Mouse (Mus musculus) bone marrow macrophage, adult 2 months (primary cell): ENCODE measurements around the gene Tex14. TPM values are rescaled to one million over a fixed set of nuclear protein-coding genes. Genes with fewer than 3 reads are reported as not detected.
A peak's percentile ranks its signal among the peaks of the same experiment; 100 is the strongest.

Experiments used
- H3K27ac ChIP-seq: 2 replicates; pipeline ENCODE4 v1.5.1; 2012; ENCODE audit warnings: low read depth, low read length; ENCODE audit not compliant: insufficient read depth
- H3K4me1 ChIP-seq: 2 replicates; pipeline ENCODE4 v1.6.1; 2012; ENCODE audit warnings: low read length; ENCODE audit not compliant: control insufficient read depth, insufficient read depth
- H3K4me3 ChIP-seq: 2 replicates; pipeline ENCODE4 v1.5.1; 2012; ENCODE audit warnings: mild to moderate bottlenecking, low read length, moderate library complexity; ENCODE audit not compliant: insufficient read depth
- CTCF ChIP-seq: IDR thresholded peaks from 2 replicates; pipeline ENCODE4 v1.5.1; 2012; ENCODE audit warnings: low read depth, mild to moderate bottlenecking, low read length, moderate library complexity
- POLR2A ChIP-seq: IDR thresholded peaks from 2 replicates; pipeline ENCODE4 v1.6.1; 2012; ENCODE audit warnings: mild to moderate bottlenecking, low read depth, low read length, borderline replicate concordance
- polyA plus RNA-seq: library from polyadenylated mRNA; stranded (reverse); fragments of >200 nt; gene quantifications from 2 replicates; pipeline ENCODE4 v1.2.4, GENCODE M21; 2012; ENCODE audit not compliant: missing spikeins, insufficient read depth, insufficient read length

The Tex14 gene
- polyA plus RNA-seq, 1 experiment = not detected

DNA sequence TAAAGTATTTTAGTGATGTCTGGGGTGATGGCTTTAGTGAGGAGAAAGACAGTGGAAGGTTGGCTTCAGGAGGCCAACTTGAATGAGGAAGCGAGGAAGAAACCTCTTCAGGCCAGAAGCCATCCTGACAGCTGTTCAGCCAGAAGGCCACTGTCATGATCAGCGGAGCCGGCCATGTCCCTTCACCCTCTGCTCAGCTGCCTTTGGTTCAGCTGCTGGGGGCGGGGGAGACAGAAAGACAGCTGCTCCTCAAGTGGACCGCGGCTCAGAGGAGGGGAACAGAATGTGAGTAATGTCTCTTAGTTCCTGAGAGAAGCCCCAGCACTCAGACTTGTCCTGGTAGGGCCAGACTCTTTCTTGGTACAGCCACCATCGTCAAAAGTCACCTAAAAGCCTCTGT is 168.9 kb downstream of the Tex14 start:
- H3K4me1 ChIP-seq = peaks cover 6% of the 10 kb centered on the region
- no peak overlapping the region for H3K27ac ChIP-seq
- H3K4me3 ChIP-seq = no peak overlapping the region
- TF ChIP-seq CTCF (no peak), POLR2A (no peak)

DNA sequence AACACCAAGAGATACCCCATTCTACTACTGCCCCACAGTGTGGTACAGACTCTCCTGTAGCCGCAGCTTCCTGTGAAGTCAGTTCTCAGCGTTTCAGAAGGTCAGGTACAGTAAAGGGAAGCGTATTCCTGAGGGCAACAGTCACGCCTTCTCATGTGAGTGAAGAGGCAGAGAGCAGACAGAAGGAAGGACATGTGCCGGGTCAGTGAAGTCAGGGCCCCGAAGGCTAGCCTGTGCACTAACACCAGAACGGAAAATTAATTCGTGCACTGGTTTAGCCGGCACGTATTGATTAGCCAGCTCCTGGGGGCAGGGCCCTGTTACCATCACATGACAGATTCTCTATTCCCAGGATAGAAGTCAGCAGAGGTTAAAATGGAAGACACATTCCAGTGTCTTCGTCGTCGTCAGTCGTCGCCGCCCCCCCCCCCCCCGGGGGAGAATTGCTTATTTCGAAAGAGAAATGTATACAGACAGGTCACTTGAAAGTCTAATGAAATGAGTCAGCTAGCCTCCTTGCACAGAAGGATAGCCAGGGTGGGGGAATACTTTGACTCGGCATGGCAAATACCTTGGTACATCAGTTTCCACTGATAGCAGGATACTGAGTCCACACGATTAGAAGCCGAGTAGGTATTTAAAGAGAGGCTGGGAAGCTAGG is 169.8 kb downstream of the Tex14 start:
- TF ChIP-seq POLR2A = no peak
- TF ChIP-seq CTCF = no peak
- H3K4me1 ChIP-seq = peaks cover 6% of the 10 kb centered on the region
- no peak overlapping the region for H3K4me3 ChIP-seq
- no peak overlapping the region for H3K27ac ChIP-seq

DNA sequence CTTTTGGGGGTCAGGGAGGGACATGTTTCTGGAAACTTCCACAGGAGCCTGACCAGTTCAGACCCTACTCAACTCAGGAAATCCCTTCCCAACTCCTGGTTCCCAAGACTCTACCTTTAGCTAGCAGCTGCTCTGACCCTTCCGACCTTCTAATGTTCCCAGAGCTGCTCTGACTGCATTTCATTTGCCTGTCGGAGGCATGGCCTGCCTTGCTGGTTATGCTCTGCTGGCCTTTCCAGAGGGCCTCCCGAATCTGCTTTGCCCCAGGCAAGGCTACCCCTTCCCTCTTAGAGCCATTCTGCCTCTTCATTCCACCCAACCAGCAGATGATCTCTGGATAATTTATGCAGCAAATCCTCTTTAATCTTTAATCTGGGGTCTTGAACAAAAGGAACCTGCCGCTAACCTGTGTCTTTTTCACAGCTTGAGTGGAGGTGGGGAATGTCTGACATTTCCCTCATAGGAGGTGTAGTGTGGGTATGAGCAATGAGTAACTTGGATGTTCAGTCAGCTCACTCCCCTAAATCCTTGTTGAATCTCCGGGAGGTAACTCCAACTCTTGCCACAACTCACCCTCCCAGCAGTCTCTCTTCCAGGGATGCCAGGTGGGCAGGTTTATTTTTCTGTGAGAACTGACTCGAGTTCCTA is 172.9 kb downstream of the Tex14 start:
- Histone ChIP-seq H3K4me3 (no peak overlapping the region), H3K4me1 (0 out of 2 replicates have a peak, but pooled peaks cover 2% of the 10 kb centered on the region), H3K27ac (no peak overlapping the region)
- TF ChIP-seq POLR2A (no peak), CTCF (no peak)

DNA sequence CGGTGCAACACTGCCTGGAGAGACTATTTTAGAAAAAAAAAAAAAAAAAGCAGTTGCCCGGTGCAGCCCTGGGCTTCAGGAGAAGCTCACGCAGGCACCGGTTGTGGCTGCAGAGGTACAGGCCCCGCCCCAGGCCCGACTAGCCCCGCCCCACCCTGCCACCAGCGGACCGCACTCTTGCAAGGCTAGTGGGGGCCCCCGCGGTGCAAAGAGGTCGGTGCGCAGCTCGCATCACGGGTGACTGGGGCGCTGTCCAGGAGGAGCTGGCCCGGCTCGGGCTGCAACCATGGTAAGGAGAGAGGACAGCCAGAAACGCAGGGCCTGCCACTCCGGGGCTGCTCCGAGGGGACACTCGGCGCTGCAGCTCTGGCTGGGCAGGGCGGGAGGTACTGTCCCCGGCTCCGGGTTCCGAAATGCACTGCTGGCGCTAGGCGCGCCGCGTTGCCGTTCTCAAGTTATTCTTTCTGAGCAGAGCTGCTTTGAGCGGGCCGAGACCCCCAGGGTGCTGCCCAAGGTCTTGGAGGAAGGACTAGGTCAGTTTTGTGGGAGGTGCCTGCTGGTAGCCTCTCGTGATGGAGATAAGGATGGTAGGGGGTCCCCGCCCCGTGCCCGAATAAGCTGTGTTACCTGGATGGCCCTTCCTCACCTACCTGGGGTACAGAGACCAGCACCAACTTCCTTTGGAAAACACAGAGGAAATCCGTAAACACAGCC is 173.5 kb downstream of the Tex14 start:
- TF ChIP-seq CTCF (no peak), POLR2A (no peak)
- H3K4me1 ChIP-seq = 0 out of 2 replicates have a peak, but pooled peaks cover 2% of the 10 kb centered on the region
- no peak overlapping the region for H3K27ac ChIP-seq
- peak overlapping the region; percentile 41 for H3K4me3 ChIP-seq

DNA sequence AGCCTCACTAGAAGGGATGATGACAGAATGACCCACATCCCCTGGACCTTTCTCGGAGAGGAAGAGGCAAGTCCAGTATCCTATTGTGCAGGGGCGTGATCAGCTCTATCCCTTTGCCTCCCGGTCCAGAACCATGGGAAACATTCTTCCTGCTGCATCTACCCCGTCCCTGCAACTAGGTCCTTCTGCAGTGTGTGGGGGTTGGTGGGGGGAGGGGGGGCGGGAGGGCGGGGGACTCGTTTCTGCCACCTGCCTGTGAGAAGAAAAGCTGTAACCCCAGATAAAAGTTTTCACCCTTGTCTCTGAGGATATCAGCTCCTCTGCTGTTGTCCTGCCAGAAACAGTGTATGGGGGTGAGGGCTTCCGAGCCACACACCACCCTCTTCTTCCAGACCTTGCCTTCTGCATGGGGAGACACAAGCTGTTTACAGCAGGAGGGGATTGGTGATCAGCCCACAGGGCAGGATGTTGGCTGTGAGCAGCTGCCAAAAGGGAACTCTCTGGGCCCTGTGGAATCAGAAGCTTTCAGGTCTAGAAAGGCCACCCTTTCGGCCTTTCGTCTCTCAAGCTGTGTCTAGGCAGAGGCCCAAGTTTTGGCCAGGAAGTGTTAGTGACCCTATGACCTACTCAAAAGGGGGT is 174.2 kb downstream of the Tex14 start:
- Histone ChIP-seq H3K4me1 (0 out of 2 replicates have a peak, but pooled peaks cover 2% of the 10 kb centered on the region), H3K4me3 (no peak overlapping the region), H3K27ac (no peak overlapping the region)
- TF ChIP-seq POLR2A (no peak), CTCF (no peak)

DNA sequence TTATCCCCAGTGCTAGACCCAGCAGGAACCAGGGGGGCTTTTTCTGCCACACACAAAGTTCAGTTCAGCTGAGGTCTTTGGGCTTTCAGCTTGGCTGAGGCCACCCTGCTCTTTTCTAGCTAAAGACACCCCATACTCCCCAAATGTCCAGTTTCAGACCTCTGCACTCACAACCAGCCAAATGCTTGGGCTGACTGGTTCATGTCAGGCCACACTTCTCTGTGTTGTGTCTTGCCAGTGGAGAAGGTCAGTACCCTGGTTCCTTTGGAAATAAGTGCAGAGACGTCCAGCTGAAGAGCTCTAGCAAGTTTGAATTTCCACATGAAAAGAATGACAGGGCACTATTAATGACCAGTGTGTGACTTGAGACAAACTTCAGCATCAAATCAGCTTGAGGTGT is 174.8 kb downstream of the Tex14 start:
- no peak overlapping the region for H3K4me3 ChIP-seq
- no peak overlapping the region for H3K27ac ChIP-seq
- TF ChIP-seq POLR2A (no peak), CTCF (no peak)
- H3K4me1 ChIP-seq = 0 out of 2 replicates have a peak, but pooled peaks cover 2% of the 10 kb centered on the region

DNA sequence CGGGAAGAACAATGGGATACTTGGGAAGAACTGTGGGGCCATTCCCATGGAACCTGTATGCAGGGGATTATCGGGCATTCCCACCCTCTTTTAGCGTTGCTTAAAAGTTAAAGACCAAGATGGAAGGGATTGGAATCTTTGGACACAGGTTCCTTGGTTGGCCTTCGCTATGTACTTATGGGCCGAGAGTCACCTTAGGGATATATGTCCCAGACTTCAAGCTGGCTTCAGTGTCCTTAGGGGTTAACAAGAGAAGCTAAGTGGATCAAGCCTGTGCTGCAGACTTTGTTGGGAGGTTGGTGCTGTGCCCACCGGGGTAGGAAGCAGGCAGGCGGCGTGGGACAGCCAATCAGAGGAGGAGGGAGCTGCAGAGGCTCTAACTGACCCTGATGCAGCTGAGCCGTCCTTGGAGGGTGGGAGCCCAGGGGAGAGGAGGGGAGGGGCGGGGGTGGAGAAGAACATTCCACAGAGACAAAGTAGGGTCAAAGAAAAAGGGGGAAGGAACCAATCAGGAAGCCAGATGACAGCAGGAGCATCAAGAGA is 175.7 kb downstream of the Tex14 start:
- 0 out of 2 replicates have a peak, but pooled peaks cover 2% of the 10 kb centered on the region for H3K4me1 ChIP-seq
- no peak overlapping the region for H3K4me3 ChIP-seq
- TF ChIP-seq CTCF = no peak
- TF ChIP-seq POLR2A = no peak
- H3K27ac ChIP-seq = no peak overlapping the region

DNA sequence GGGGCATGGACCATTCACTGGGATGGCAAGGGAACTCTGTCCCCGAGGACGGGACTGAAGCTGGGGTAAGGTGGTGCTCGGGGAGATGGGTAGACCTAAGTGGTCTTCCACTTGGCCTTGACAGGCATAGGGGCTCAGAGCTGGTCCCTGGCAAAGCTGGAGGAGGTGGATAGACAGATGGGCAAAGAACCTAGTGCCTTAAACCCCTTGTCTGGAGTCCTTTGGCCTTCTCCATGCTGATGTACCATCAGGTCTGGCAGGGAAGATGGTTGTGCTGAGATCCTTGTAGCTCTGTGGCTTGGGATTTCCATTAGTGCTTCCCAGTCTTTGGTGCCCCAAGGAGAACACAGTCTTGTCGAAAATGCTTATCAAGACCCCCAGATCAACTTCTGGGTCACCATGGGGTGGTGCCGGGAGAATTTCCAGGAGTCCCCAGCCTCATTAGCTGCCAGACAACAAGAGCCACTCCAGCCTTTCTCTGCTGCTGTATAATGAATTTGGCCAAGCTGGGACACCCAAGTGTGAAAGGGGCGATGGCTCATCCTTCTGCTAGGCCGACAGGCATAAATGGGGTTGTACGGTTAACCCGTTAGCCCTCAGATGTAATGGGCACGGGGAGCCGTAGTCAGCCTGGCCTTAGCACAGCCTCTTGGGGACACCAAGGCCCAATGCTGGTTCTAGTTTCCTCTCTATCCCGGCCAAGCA is 176.4 kb downstream of the Tex14 start:
- Histone ChIP-seq H3K4me3 (no peak overlapping the region), H3K27ac (no peak overlapping the region), H3K4me1 (0 out of 2 replicates have a peak, but pooled peaks cover 2% of the 10 kb centered on the region)
- no peak for TF ChIP-seq POLR2A
- no peak for TF ChIP-seq CTCF

DNA sequence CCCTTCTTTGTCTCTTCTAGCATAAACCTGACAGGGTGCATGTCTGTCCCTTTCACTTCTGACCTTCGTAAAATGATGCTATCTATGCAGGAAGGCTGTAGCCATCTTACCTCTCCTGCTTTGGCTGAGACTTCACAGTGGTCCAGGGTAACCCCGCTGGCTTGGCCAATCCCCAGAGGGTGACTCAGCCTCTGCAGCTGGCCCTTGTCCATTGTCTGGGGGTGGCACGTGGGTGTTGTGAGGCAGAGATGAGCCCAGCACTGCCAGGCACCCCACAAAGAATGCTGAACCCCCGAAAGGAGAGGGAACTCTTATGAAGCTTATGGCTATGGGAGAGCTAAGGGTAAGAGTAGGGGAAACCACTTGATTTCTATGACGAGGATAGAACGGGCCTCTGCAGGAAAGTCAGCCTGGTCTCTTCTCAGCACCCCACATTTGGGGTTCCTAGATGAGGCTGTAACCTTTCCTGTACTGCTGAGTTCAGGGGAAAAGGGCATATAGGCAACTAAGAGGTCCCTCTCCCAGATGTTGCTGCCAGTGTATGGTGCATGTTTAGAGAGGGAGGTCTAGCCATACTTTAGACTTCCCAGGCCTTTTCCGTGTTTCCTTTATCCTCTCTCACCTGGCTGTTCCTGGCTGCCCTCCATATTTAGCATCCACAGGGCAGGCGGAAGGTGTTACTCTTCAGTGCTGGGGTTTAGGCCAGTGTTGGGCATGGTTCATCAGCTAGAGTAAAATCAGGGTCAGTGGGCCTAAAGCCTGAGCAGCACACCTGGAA is 177.3 kb downstream of the Tex14 start:
- H3K4me1 ChIP-seq = 0 out of 2 replicates have a peak, but pooled peaks cover 1% of the 10 kb centered on the region
- H3K4me3 ChIP-seq = no peak overlapping the region
- TF ChIP-seq POLR2A (no peak), CTCF (no peak)
- no peak overlapping the region for H3K27ac ChIP-seq
